10 mouse cellular contexts compared by ENCODE assay signal in the genomic region with DNA sequence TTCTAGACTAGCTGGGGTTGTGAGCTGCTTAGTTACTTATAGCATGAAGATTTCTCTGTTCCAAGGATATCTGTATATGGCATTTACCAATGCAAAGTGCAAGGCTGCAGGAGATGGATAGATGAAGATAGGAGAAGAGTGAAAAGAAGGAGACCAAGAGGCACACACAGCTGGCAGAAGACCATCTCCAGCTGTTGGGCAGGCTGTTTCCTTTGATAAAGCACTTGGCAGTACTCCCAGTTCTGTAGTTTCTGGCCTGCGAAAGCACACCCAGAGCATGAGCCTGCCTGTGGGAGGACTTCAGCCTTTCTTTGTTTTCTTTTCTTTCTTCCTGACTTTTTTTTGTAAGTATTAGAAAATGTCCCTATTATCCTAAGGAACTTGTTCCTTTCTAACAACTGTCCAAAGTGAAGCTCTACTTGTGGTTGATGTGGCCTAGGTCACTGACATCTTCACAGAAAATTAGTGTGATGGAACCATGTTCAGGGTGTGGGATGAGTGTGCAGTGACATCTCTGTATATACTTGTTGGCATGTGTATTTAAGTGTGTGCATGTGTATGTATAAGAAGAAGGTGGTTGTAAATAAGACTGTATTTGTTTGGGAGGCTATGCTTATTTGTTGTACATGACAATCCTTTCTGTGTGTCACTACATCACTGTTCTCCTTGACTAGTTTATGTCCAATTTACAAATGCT. TPM values are rescaled to one million over a fixed set of nuclear protein-coding genes. Genes with fewer than 3 reads are reported as not detected.
DNase-seq lines count a peak whose midpoint lies in the region; ATAC-seq and TF ChIP-seq lines count a peak whose summit lies in the region.
"Had no signal": no experiment of that assay in that cellular context is flagged by ENCODE, and none has a peak within 500 bp of the region (broad histone marks: within the 10 kb centered on the region; RNA-seq: fewer than 3 reads in every experiment).

No protein-coding gene starts in this region.

- H3K27me3 ChIP-seq in forebrain, embryonic 12.5 days = peaks cover 85% of the 10 kb centered on the region

- WGBS in forebrain, embryonic 12.5 days = 79% methylated on average over 1 of the region's 1 CpGs

- no peak overlapping the region for H3K4me2 ChIP-seq in forebrain, embryonic 12.5 days
- H3K4me2 ChIP-seq: limb, embryonic 15.5 days had no signal

- TF ChIP-seq CTCF in layer of hippocampus, adult 2 months (conservative IDR thresholded peaks at IDR 0.05) = no peak

- H3K9me3 ChIP-seq in forebrain, embryonic 12.5 days = no peaks in the 10 kb centered on the region
- H3K9me3 ChIP-seq: limb, embryonic 15.5 days had no signal

- H3K36me3 ChIP-seq in forebrain, embryonic 12.5 days (replicated peaks) = no peaks in the 10 kb centered on the region
- H3K36me3 ChIP-seq: limb, embryonic 15.5 days had no signal

- no peaks in the 10 kb centered on the region for H3K4me1 ChIP-seq in forebrain, embryonic 12.5 days
- H3K4me1 ChIP-seq: limb, embryonic 15.5 days had no signal

- no peak overlapping the region for H3K9ac ChIP-seq in forebrain, embryonic 12.5 days
- H3K9ac ChIP-seq: limb, embryonic 15.5 days had no signal

- no peak for DNase-seq in layer of hippocampus, adult 2 months (ENCODE audit: low spot score in 2 of 2)
- no peak for DNase-seq in layer of hippocampus, adult 8-10 months (ENCODE audit: low spot score in 2 of 2)
- DNase-seq in kidney, postnatal 14 days = peak; percentile 59
- peak; percentile 19 for DNase-seq in ovary, postnatal 14 days (ENCODE audit: low spot score)
- DNase-seq in thymus, postnatal 4 days = no peak
- no peak for DNase-seq in neural tube, embryonic 10.5 days (ENCODE audit: extremely low spot score, low spot score)
- DNase-seq: embryo, embryonic 11 days had no signal

- H3K4me3 ChIP-seq in layer of hippocampus, adult 2 months = no peak overlapping the region
- H3K4me3 ChIP-seq in forebrain, embryonic 12.5 days (replicated peaks) = no peak overlapping the region
- H3K4me3 ChIP-seq: limb, embryonic 15.5 days had no signal

- ATAC-seq in erythroid progenitor cell, adult 5-6 weeks (replicated peaks; ENCODE audit: low FRiP score, poor library complexity, severe bottlenecking) = peak; percentile 98
- ATAC-seq in forebrain, embryonic 12.5 days (ENCODE audit: low FRiP score) = no peak

- H3K27ac ChIP-seq in layer of hippocampus, adult 2 months = peak overlapping the region; percentile 23; the same call in 1 of the 2 replicates
- no peak overlapping the region for H3K27ac ChIP-seq in forebrain, embryonic 12.5 days
- H3K27ac ChIP-seq: limb, embryonic 15.5 days had no signal

RNA-seq across cellular contexts. Expression of a gene that starts 32.6 kb away (rescaled TPM):
- 100 to 1,000 TPM; 101 to 111 TPM for total RNA-seq in layer of hippocampus, adult 2 months (2021)
- total RNA-seq in layer of hippocampus, adult 8-10 months (2022) = 100 to 1,000 TPM in 2 of 4 experiments, 10 to 100 TPM in 2; 79.8 to 114 (median 91.7) TPM
- 7.1 and 15.9 TPM in 2 replicates for total RNA-seq in erythroid progenitor cell, adult 5-6 weeks (2015; ENCODE audit: low replicate concordance)
- 4.9 and 15.8 TPM in 2 replicates for total RNA-seq in erythroid progenitor cell, adult 5-6 weeks (2017; ENCODE audit: low replicate concordance)
- 93.7 and 95.0 TPM in 2 replicates for polyA plus RNA-seq in forebrain, embryonic 12.5 days (2016; fragmentation: Nextera tagmentation; extraction: Ambion mirVana)

Comparison
In these comparisons a context has a peak if more than half of its experiments do, and no peak if none do; other contexts are left out.
1. DNase-seq: peak in kidney, postnatal 14 days (single experiment) and ovary, postnatal 14 days (single experiment); none in layer of hippocampus, adult 2 months (0 of 2), layer of hippocampus, adult 8-10 months (0 of 2), thymus, postnatal 4 days (single experiment) and neural tube, embryonic 10.5 days (single experiment).
2. RNA of a gene that starts 32.6 kb away (total RNA-seq): 101 to 111 TPM in layer of hippocampus, adult 2 months and 79.8 to 114 TPM in layer of hippocampus, adult 8-10 months; 4.9 to 15.9 TPM in erythroid progenitor cell, adult 5-6 weeks; every median in the first group is over 4 times any median in the second.